Mouse (Mus musculus) E14TG2a.4 (cell line): ENCODE measurements at regions not wholly inside any gene's neighbourhood (a gene's known extent, or its start where the extent isn't known, plus 50 kb on each side); places are given as distances from the start of the nearest gene placed in this dataset.

Experiments used
- H3K27me3 ChIP-seq: 2 replicates; pipeline ENCODE4 v1.6.1; 2014; ENCODE audit warnings: low read length, control low read depth; ENCODE audit not compliant: insufficient read depth
- H3K36me3 ChIP-seq: 2 replicates; pipeline ENCODE4 v1.6.1; 2014; ENCODE audit warnings: low read length, control low read depth; ENCODE audit not compliant: insufficient read depth
- H3K4me1 ChIP-seq: replicated peaks from 2 replicates; pipeline ENCODE4 v1.6.1; 2014; ENCODE audit warnings: low read depth, low read length, control low read depth
- H3K4me3 ChIP-seq: replicated peaks from 2 replicates; pipeline ENCODE4 v1.5.1; 2014; ENCODE audit warnings: mild to moderate bottlenecking, low read length
- H3K9me3 ChIP-seq: 2 replicates; pipeline ENCODE4 v1.6.1; 2014; ENCODE audit warnings: low read length, control low read depth
- CTCF ChIP-seq: conservative IDR thresholded peaks from 2 replicates; pipeline ENCODE4 v1.5.1; 2014; ENCODE audit warnings: low read length
- NANOG ChIP-seq: IDR thresholded peaks from 2 replicates; pipeline ENCODE4 v1.6.1; 2014; ENCODE audit warnings: borderline replicate concordance, low read length, mixed read lengths
- POU5F1 ChIP-seq: IDR thresholded peaks from 2 replicates; pipeline ENCODE4 v1.6.1; 2014; ENCODE audit warnings: low read length, borderline replicate concordance

DNA sequence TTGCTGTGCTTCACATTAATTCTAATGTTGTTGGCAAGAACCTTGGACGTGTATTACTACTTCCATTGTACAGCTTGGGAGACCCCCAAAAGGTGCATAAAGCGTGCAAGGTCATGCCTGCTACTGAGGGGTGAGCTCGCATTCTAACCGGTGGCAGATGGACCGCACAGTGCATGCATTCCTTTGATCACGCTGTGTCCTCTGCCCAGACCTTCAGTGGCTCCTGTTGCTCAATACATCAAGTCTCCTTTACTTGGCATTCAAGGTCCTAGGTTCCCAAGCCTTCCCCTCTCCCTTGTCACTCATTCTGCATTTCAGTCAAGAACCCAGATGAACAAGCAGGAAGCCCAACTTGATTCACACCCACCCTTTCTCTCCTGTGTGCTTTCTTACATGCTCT lies 156.4 kb upstream of the Pgrmc2 start:
- no peaks in the 10 kb centered on the region for H3K27me3 ChIP-seq
- no peaks in the 10 kb centered on the region for H3K9me3 ChIP-seq
- peaks cover 8% of the 10 kb centered on the region for H3K4me1 ChIP-seq
- H3K4me3 ChIP-seq: no peak overlapping the region
- H3K36me3 ChIP-seq: no peaks in the 10 kb centered on the region
- TF ChIP-seq POU5F1 (no peak), NANOG (no peak), CTCF (no peak)

DNA sequence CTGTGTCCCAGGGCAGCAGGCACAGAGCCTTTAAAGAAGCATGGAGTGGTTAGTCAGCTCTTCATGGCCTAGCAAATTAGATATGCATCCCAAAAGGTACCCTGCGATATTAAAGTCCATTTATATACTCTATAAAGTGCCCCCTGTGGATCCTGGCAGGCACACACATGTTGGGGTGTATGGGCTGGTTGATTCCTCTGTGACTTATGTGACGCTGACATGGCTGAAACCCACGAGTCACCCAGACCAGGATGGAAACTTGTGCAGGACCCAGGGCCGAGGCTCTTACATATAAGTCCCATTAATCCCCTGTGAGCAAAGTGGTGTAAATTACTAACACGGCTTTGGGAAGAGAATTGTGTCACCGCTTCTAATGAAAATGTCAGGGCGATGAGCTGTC lies 155.2 kb upstream of the Pgrmc2 start:
- Histone ChIP-seq H3K4me3 (no peak overlapping the region), H3K9me3 (no peaks in the 10 kb centered on the region), H3K27me3 (no peaks in the 10 kb centered on the region), H3K4me1 (peaks cover 11% of the 10 kb centered on the region), H3K36me3 (no peaks in the 10 kb centered on the region)
- TF ChIP-seq NANOG (no peak), CTCF (no peak), POU5F1 (no peak)

- Histone ChIP-seq H3K9me3 (no peaks in the 10 kb centered on the region), H3K27me3 (0 out of 2 replicates have a peak, but pooled peaks cover 4% of the 10 kb centered on the region), H3K4me1 (peaks cover 11% of the 10 kb centered on the region), H3K4me3 (no peak overlapping the region), H3K36me3 (no peaks in the 10 kb centered on the region)
- no peak for TF ChIP-seq NANOG
Observed at GRCm38 (mm10) chr3:41235610-41236009, 152.8 kb upstream of the Pgrmc2 start.

- Histone ChIP-seq H3K4me3 (no peak overlapping the region), H3K27me3 (0 out of 2 replicates have a peak, but pooled peaks cover 4% of the 10 kb centered on the region), H3K9me3 (no peaks in the 10 kb centered on the region), H3K36me3 (no peaks in the 10 kb centered on the region), H3K4me1 (peaks cover 11% of the 10 kb centered on the region)
- TF ChIP-seq POU5F1 (no peak), CTCF (no peak), NANOG (no peak)
Observed at GRCm38 (mm10) chr3:41234994-41235393, 152.1 kb upstream of the Pgrmc2 start.

DNA sequence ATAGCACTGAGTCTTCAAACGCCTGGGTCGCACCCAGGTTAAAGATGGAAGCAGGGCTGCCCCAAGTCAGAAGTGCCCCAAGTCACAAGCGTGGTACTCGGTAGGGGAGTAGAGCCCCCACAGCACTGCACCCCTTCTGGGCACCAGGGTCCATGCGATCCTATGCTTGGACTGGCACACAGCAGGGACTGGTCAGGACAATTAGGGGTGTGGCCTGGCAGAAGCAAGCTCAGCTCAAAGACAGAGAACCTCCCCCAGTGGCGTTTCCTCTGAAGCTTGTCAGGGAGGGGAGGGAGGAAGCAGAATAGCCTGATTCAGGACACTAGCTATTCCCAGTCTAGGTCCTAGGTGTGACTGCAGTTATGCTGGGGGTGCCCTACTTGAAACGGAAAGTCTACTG lies 151.3 kb upstream of the Pgrmc2 start:
- TF ChIP-seq POU5F1: no peak
- TF ChIP-seq NANOG: no peak
- peaks cover 11% of the 10 kb centered on the region for H3K4me1 ChIP-seq
- H3K27me3 ChIP-seq: 0 out of 2 replicates have a peak, but pooled peaks cover 4% of the 10 kb centered on the region
- H3K4me3 ChIP-seq: no peak overlapping the region
- no peaks in the 10 kb centered on the region for H3K36me3 ChIP-seq
- no peaks in the 10 kb centered on the region for H3K9me3 ChIP-seq

- Histone ChIP-seq H3K4me1 (peaks cover 11% of the 10 kb centered on the region), H3K9me3 (no peaks in the 10 kb centered on the region), H3K27me3 (0 out of 2 replicates have a peak, but pooled peaks cover 4% of the 10 kb centered on the region), H3K4me3 (no peak overlapping the region), H3K36me3 (no peaks in the 10 kb centered on the region)
- TF ChIP-seq NANOG (no peak), POU5F1 (no peak), CTCF (no peak)
Observed at GRCm38 (mm10) chr3:41233439-41233838, 150.6 kb upstream of the Pgrmc2 start.

GRCm38 (mm10) chr3:41230961-41231377 lies 148.1 kb upstream of the Pgrmc2 start:
- Histone ChIP-seq H3K4me3 (no peak overlapping the region), H3K36me3 (no peaks in the 10 kb centered on the region), H3K27me3 (0 out of 2 replicates have a peak, but pooled peaks cover 4% of the 10 kb centered on the region), H3K4me1 (peaks cover 11% of the 10 kb centered on the region), H3K9me3 (no peaks in the 10 kb centered on the region)
- TF ChIP-seq CTCF (no peak), POU5F1 (no peak), NANOG (no peak)

- TF ChIP-seq NANOG: no peak
- no peak for TF ChIP-seq CTCF
- TF ChIP-seq POU5F1: no peak
- H3K4me1 ChIP-seq: peaks cover 5% of the 10 kb centered on the region
Observed at GRCm38 (mm10) chr3:41229493-41229892, 146.6 kb upstream of the Pgrmc2 start.

DNA sequence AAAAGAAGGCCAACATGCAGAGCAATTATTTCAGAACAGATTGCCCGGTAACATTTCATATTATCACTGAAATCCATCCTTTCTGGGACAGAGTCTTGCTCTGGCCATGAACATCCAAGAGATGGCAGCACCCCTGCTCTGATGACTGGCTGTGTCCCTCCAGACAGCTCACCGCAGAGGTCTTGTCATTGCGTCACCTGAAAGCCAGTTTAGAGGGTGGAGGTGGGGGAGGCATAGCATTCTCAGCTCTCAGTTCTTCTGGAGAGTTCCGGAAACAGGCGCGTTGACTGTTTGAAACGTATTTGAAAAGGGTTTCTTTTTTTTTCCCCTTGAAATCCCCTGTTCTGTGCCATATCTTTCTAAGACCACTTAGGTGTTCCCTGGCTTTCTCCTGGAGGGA lies 145.7 kb upstream of the Pgrmc2 start:
- peaks cover 4% of the 10 kb centered on the region; the same call in 1 of the 2 replicates for H3K27me3 ChIP-seq
- no peaks in the 10 kb centered on the region for H3K9me3 ChIP-seq
- no peak for TF ChIP-seq NANOG
- no peak for TF ChIP-seq POU5F1
- TF ChIP-seq CTCF: no peak
- no peaks in the 10 kb centered on the region; the same call in 1 of the 2 replicates for H3K4me1 ChIP-seq
- no peaks in the 10 kb centered on the region for H3K36me3 ChIP-seq
- no peak overlapping the region for H3K4me3 ChIP-seq

More at GRCm38 (mm10) chr3:41229493-41229892, 146.6 kb upstream of the Pgrmc2 start:
- Histone ChIP-seq H3K27me3 (peaks cover 4% of the 10 kb centered on the region; the same call in 1 of the 2 replicates), H3K36me3 (no peaks in the 10 kb centered on the region), H3K9me3 (no peaks in the 10 kb centered on the region), H3K4me3 (no peak overlapping the region)

DNA sequence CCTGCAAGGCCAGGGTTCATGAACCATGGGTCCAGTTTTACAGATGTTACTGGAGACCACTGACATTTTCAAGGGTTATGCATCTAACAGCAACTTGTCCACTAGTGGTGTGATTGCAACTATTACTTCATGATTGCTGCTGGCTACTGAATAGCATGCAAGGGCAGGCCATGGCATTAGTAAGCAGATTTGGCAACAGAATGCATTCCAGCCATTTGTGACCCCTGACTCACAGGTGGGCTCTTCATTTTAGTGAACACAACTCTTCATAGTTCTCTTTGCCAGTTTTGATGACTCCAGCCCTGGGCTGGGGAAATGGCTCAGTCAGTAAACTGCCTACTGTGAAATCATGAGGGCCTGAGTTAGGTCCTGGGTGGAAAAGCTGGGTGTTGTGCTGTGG lies 137.9 kb upstream of the Pgrmc2 start:
- H3K4me3 ChIP-seq: no peak overlapping the region
- TF ChIP-seq POU5F1: no peak
- no peaks in the 10 kb centered on the region for H3K36me3 ChIP-seq
- H3K4me1 ChIP-seq: no peaks in the 10 kb centered on the region
- no peaks in the 10 kb centered on the region; the same call in 1 of the 2 replicates for H3K27me3 ChIP-seq
- H3K9me3 ChIP-seq: peaks cover 5% of the 10 kb centered on the region; the same call in 1 of the 2 replicates
